In the genomic region with DNA sequence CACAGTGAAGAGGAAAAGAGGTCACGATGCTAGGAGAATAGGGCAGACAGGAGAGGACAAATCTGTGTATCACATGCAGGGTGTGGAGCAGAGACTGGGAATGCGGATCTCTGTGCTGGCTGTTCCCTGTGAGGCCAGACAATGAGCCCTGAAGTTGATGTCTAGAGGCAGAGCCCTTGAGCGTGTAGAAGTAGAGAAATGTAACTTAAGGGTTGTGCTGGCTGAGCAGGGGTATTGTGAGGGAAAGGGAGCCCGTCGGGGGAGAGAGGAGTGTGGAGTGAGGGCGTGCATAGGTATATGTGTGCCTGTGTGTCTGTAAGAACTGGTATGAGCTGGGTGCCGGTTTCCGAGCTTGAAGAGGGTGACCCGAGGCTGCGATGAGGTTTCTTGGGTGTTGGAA, we compare ENCODE assay signal across 8 mouse cellular contexts. TPM values are rescaled to one million over a fixed set of nuclear protein-coding genes. Genes with fewer than 3 reads are reported as not detected.
DNase-seq lines count a peak whose midpoint lies in the region; ATAC-seq lines count a peak whose summit lies in the region.

No protein-coding gene starts in this region.

- peaks cover 8% of the 10 kb centered on the region for H3K4me1 ChIP-seq in heart, embryonic 10.5 days
- H3K4me1 ChIP-seq in forebrain, embryonic 13.5 days = peaks cover 12% of the 10 kb centered on the region
- H3K4me1 ChIP-seq in limb, embryonic 10.5 days = peaks cover 14% of the 10 kb centered on the region
- H3K4me1 ChIP-seq in neural tube, embryonic 13.5 days (replicated peaks) = peaks cover 15% of the 10 kb centered on the region

- H3K9me3 ChIP-seq in heart, embryonic 10.5 days = no peaks in the 10 kb centered on the region
- no peaks in the 10 kb centered on the region for H3K9me3 ChIP-seq in forebrain, embryonic 13.5 days (replicated peaks)
- H3K9me3 ChIP-seq in limb, embryonic 10.5 days (replicated peaks) = no peaks in the 10 kb centered on the region
- H3K9me3 ChIP-seq in neural tube, embryonic 13.5 days = no peaks in the 10 kb centered on the region

- H3K27me3 ChIP-seq in heart, embryonic 10.5 days (ENCODE audit: insufficient read depth, poor library complexity, severe bottlenecking) = no peaks in the 10 kb centered on the region
- no peaks in the 10 kb centered on the region for H3K27me3 ChIP-seq in forebrain, embryonic 13.5 days
- H3K27me3 ChIP-seq in limb, embryonic 10.5 days (ENCODE audit: low read depth, poor library complexity, severe bottlenecking) = no peaks in the 10 kb centered on the region
- no peaks in the 10 kb centered on the region for H3K27me3 ChIP-seq in neural tube, embryonic 13.5 days

- peak; percentile 55 for ATAC-seq in forebrain, embryonic 13.5 days
- ATAC-seq in neural tube, embryonic 13.5 days (ENCODE audit: low read depth) = peak; percentile 42

- H3K27ac ChIP-seq in heart, embryonic 10.5 days = peak overlapping the region; percentile 76; the same call in 1 of the 2 replicates
- peak overlapping the region; percentile 72 for H3K27ac ChIP-seq in forebrain, embryonic 13.5 days
- H3K27ac ChIP-seq in limb, embryonic 10.5 days = peak overlapping the region; percentile 72; the same call in 1 of the 2 replicates
- H3K27ac ChIP-seq in neural tube, embryonic 13.5 days (replicated peaks) = peak overlapping the region; percentile 88

- peak overlapping the region; percentile 63 for H3K4me2 ChIP-seq in forebrain, embryonic 13.5 days
- peak overlapping the region; percentile 62 for H3K4me2 ChIP-seq in neural tube, embryonic 13.5 days

- peak overlapping the region; percentile 61 for H3K4me3 ChIP-seq in heart, embryonic 10.5 days
- peak overlapping the region; percentile 42 for H3K4me3 ChIP-seq in forebrain, embryonic 13.5 days
- peak overlapping the region; percentile 53 for H3K4me3 ChIP-seq in limb, embryonic 10.5 days
- H3K4me3 ChIP-seq in neural tube, embryonic 13.5 days = peak overlapping the region; percentile 45

- no peaks in the 10 kb centered on the region for H3K36me3 ChIP-seq in heart, embryonic 10.5 days
- no peaks in the 10 kb centered on the region for H3K36me3 ChIP-seq in forebrain, embryonic 13.5 days (ENCODE audit: poor library complexity, severe bottlenecking)
- no peaks in the 10 kb centered on the region for H3K36me3 ChIP-seq in limb, embryonic 10.5 days
- H3K36me3 ChIP-seq in neural tube, embryonic 13.5 days = no peaks in the 10 kb centered on the region

- H3K9ac ChIP-seq in forebrain, embryonic 13.5 days = peak overlapping the region; percentile 66
- H3K9ac ChIP-seq in neural tube, embryonic 13.5 days = peak overlapping the region; percentile 68

- 14% methylated on average over 10 of the region's 10 CpGs for WGBS in heart, embryonic 10.5 days
- WGBS in forebrain, embryonic 13.5 days = 7% methylated on average over 10 of the region's 10 CpGs
- WGBS in limb, embryonic 10.5 days = 15% methylated on average over 10 of the region's 10 CpGs
- 12% methylated on average over 10 of the region's 10 CpGs for WGBS in neural tube, embryonic 13.5 days

- no peak for DNase-seq in heart, embryonic 10.5 days (ENCODE audit: low spot score)
- DNase-seq in heart, adult 18-20 months = no peak
- DNase-seq in right cerebral cortex, postnatal 36 days (ENCODE audit: low spot score in 2 of 2) = peak; percentile 36 to 38
- DNase-seq in right cerebral cortex, adult 18-20 months = no peak
- DNase-seq in limb, embryonic 10.5 days (ENCODE audit: low spot score) = no peak
- DNase-seq in thymus, postnatal 10 days (ENCODE audit: low spot score in 2 of 2) = no peak

RNA-seq across cellular contexts. Expression of a gene that starts 13.5 kb away (rescaled TPM):
- 0.08 TPM in 1 of 2 replicates, not detected in the other for polyA plus RNA-seq in heart, embryonic 10.5 days (2016; fragmentation: Nextera tagmentation; extraction: Ambion mirVana)
- not detected for total RNA-seq in heart, adult 18-20 months (2021)
- not detected in 2 replicates for polyA plus RNA-seq in forebrain, embryonic 13.5 days (2015; fragmentation: Nextera tagmentation; extraction: Ambion mirVana)
- polyA plus RNA-seq in limb, embryonic 10.5 days (2016; fragmentation: Nextera tagmentation; extraction: Ambion mirVana) = not detected in 2 replicates
- 0.10 TPM in 1 of 2 replicates, not detected in the other for polyA plus RNA-seq in neural tube, embryonic 13.5 days (2015; fragmentation: Nextera tagmentation; extraction: Ambion mirVana)

RNA-seq across cellular contexts. Expression of a gene that starts 23.6 kb away (rescaled TPM):
- polyA plus RNA-seq in heart, embryonic 10.5 days (2016; fragmentation: Nextera tagmentation; extraction: Ambion mirVana) = not detected in 2 replicates
- not detected for total RNA-seq in heart, adult 18-20 months (2021)
- polyA plus RNA-seq in forebrain, embryonic 13.5 days (2015; fragmentation: Nextera tagmentation; extraction: Ambion mirVana) = not detected in 2 replicates
- polyA plus RNA-seq in limb, embryonic 10.5 days (2016; fragmentation: Nextera tagmentation; extraction: Ambion mirVana) = not detected in 2 replicates
- polyA plus RNA-seq in neural tube, embryonic 13.5 days (2015; fragmentation: Nextera tagmentation; extraction: Ambion mirVana) = not detected in 2 replicates

RNA-seq across cellular contexts. Expression of a gene that starts 23.6 kb away (rescaled TPM):
- not detected in 2 replicates for polyA plus RNA-seq in heart, embryonic 10.5 days (2016; fragmentation: Nextera tagmentation; extraction: Ambion mirVana)
- under 1 TPM; 0.21 to 0.45 TPM for total RNA-seq in heart, adult 18-20 months (2021)
- polyA plus RNA-seq in forebrain, embryonic 13.5 days (2015; fragmentation: Nextera tagmentation; extraction: Ambion mirVana) = not detected in 2 replicates
- not detected in 2 replicates for polyA plus RNA-seq in limb, embryonic 10.5 days (2016; fragmentation: Nextera tagmentation; extraction: Ambion mirVana)
- not detected in 2 replicates for polyA plus RNA-seq in neural tube, embryonic 13.5 days (2015; fragmentation: Nextera tagmentation; extraction: Ambion mirVana)

Comparison
In these comparisons a context has a peak if more than half of its experiments do, and no peak if none do; other contexts are left out.
1. DNase-seq: peak in right cerebral cortex, postnatal 36 days (2 of 2); none in heart, embryonic 10.5 days (single experiment), heart, adult 18-20 months (0 of 2), right cerebral cortex, adult 18-20 months (single experiment), limb, embryonic 10.5 days (single experiment) and thymus, postnatal 10 days (0 of 2).
2. Peak in every context shown above with its lines, with median percentiles within 50 percentile points of each other: H3K27ac ChIP-seq and H3K4me3 ChIP-seq.